Mouse (Mus musculus): Measurements from ENCODE around the gene Sash1.

DNA sequence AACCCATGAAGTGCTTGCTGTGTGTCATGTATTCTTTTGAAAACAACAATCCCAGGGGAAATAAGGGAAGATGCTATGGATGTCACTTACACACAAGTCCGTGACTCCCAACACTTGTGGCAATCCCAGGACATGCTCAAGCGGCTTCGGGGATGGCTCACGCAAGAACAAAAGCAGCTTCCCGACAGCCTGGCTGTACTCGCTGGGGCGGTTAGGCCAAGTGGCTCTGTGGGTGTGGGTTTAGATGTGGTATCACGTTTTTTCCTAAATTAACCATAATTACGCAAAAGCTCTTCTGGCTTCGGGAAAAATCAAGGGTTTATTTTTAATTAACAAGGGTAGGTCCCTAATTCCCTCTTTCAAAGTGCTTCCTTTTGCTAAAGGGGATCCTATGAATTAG is 59.6 kb downstream of the Sash1 start:
- no peak for TF ChIP-seq ZNF384 (IDR thresholded peaks at IDR 0.05; ENCODE audit: low read depth, low read length)
- no peak for TF ChIP-seq JUND (conservative IDR thresholded peaks at IDR 0.05; ENCODE audit: low read depth, low read length)
- no peak for TF ChIP-seq MXI1 (IDR thresholded peaks at IDR 0.05; ENCODE audit: low read depth, low read length)
- TF ChIP-seq CTCF (conservative IDR thresholded peaks at IDR 0.05 in 1 of 2, IDR thresholded peaks at IDR 0.05 in 1 of 2; ENCODE audit: low read depth in 2 of 2, low read length in 2 of 2) = no peak
- TF ChIP-seq TCF12 (IDR thresholded peaks at IDR 0.05; ENCODE audit: low read depth, low read length) = no peak
- TF ChIP-seq RAD21 (IDR thresholded peaks at IDR 0.05; ENCODE audit: low read depth, low read length) = no peak
- TF ChIP-seq MAFK (IDR thresholded peaks at IDR 0.05; ENCODE audit: insufficient replicate concordance, low read length) = no peak
- no peak for TF ChIP-seq TBP (conservative IDR thresholded peaks at IDR 0.05; ENCODE audit: low read depth, low read length)
- TF ChIP-seq POLR2A (IDR thresholded peaks at IDR 0.05; ENCODE audit: low read depth, low read length) = no peak
- no peak for TF ChIP-seq CHD1 (IDR thresholded peaks at IDR 0.05; ENCODE audit: low read depth, low read length)
- TF ChIP-seq MYC (IDR thresholded peaks at IDR 0.05; ENCODE audit: low read depth, low read length) = no peak
- TF ChIP-seq CHD2 (IDR thresholded peaks at IDR 0.05; ENCODE audit: low read length) = no peak
- no peak for TF ChIP-seq UBTF (IDR thresholded peaks at IDR 0.05; ENCODE audit: low read depth, low read length)
- no peak for TF ChIP-seq POLR2AphosphoS2 (IDR thresholded peaks at IDR 0.05; ENCODE audit: low read depth, low read length)

Measured in CH12.LX (cell line).